Mouse (Mus musculus) cortical plate, adult 2 months (tissue): ENCODE results near the gene Umodl1.
A peak's percentile ranks its signal among the peaks of the same experiment; 100 is the strongest.

Source experiments
- CTCF ChIP-seq: fragments of 200-500 bp; IDR thresholded peaks from 2 replicates; pipeline ENCODE4 v1.5.1; 2011; ENCODE audit warnings: mild to moderate bottlenecking, control low read depth, low read length; ENCODE audit not compliant: insufficient read depth; ENCODE audit errors: extremely low read depth
- POLR2A ChIP-seq: fragments of 200-500 bp; IDR thresholded peaks from 2 replicates; pipeline ENCODE4 v1.6.1; 2011; ENCODE audit warnings: mild to moderate bottlenecking, low read length, control low read depth; ENCODE audit not compliant: insufficient read depth; ENCODE audit errors: extremely low read depth

DNA sequence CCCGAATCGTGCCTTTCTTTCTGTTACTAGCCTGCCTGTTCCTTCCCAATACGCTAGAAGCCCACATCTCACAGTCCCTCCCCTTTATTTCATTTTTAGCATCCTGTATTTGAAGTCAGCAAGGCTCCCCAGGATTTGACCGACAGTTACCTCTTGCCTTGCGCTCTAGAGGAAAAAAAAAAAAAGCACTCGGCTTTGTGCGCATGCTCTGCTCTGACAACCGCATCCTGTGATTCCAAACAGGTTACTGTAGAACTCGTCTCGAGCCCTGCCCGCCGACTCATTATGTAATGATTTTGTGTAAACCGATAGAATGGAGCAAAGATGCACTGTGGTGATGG, 104.3 kb downstream of the Umodl1 start:
- TF ChIP-seq POLR2A = peak; percentile 27
- no peak for TF ChIP-seq CTCF
